Mouse (Mus musculus) neutrophil, adult 5-6 weeks (primary cell): ENCODE measurements around the gene Rad52. TPM values are rescaled to one million over a fixed set of nuclear protein-coding genes. Genes with fewer than 3 reads are reported as not detected.
A peak's percentile ranks its signal among the peaks of the same experiment; 100 is the strongest.

Source experiments
- ATAC-seq: fragments of 151-379, 151-347 bp; 2 replicates; pipeline ENCODE4 v1.8.0; 2017; ENCODE audit warnings: mild to moderate bottlenecking, moderate TSS enrichment; ENCODE audit not compliant: insufficient number of reproducible peaks, poor library complexity, low FRiP score, severe bottlenecking; ENCODE audit errors: extremely low read depth
- total RNA-seq: library from RNA; stranded (forward); fragments of 200-1000 nt; gene quantifications from 2 replicates; pipeline ENCODE4 v1.2.3, GENCODE M21; 2017

Gene Rad52
- total RNA-seq, result 36.0 and 36.3 TPM in 2 replicates

- ATAC-seq, result peak; percentile 94
Observed at GRCm38 (mm10) chr6:119902204-119903080, at the start of gene Rad52. TSS of gene Rad52 (plus strand) at chr6:119902698.

- ATAC-seq, result no peak
Observed at GRCm38 (mm10) chr6:119854156-119854555, 48.3 kb upstream of the Rad52 start.

GRCm38 (mm10) chr6:119855471-119855870, 47.0 kb upstream of the Rad52 start:
- no peak for ATAC-seq

GRCm38 (mm10) chr6:119860236-119860635, 42.3 kb upstream of the Rad52 start:
- ATAC-seq, result no peak

GRCm38 (mm10) chr6:119861519-119861918, 41.0 kb upstream of the Rad52 start:
- ATAC-seq, result no peak

- no peak for ATAC-seq
Observed at GRCm38 (mm10) chr6:119864341-119865034, 38.0 kb upstream of the Rad52 start.

- no peak for ATAC-seq
Observed at GRCm38 (mm10) chr6:119883151-119883550, 19.3 kb upstream of the Rad52 start.

- ATAC-seq, result no peak
Observed at GRCm38 (mm10) chr6:119892711-119893110, 9.8 kb upstream of the Rad52 start.

- no peak for ATAC-seq
Observed at GRCm38 (mm10) chr6:119903081-119903789, 737 bp downstream of the Rad52 start.

- no peak for ATAC-seq
Observed at GRCm38 (mm10) chr6:119905461-119905860, 3.0 kb downstream of the Rad52 start.

GRCm38 (mm10) chr6:119912046-119912445, 9.5 kb downstream of the Rad52 start:
- peak; percentile 47 for ATAC-seq

GRCm38 (mm10) chr6:119915710-119916109, 13.2 kb downstream of the Rad52 start:
- peak; percentile 13; the same call in 1 of the 2 replicates for ATAC-seq

GRCm38 (mm10) chr6:119918561-119919181, 16.2 kb downstream of the Rad52 start:
- peak; percentile 66 for ATAC-seq

- ATAC-seq, result no peak
Observed at GRCm38 (mm10) chr6:119922136-119922535, 19.6 kb downstream of the Rad52 start.

GRCm38 (mm10) chr6:119922544-119922943, 20.0 kb downstream of the Rad52 start:
- no peak for ATAC-seq

GRCm38 (mm10) chr6:119924235-119925005, 21.9 kb downstream of the Rad52 start:
- no peak for ATAC-seq
